Mouse (Mus musculus) heart, adult 2 months (tissue): ENCODE results near the gene Apom. TPM values are rescaled to one million over a fixed set of nuclear protein-coding genes. Genes with fewer than 3 reads are reported as not detected.
A peak's percentile ranks its signal among the peaks of the same experiment; 100 is the strongest.

Experiments used
- DNase-seq, 2 experiments: peaks; one replicate each; pipeline ENCODE4 v3.0.0; 2021
- H3K27ac ChIP-seq: fragments of 200-600 bp; 2 replicates; pipeline ENCODE4 v1.8.1; 2022
- H3K27me3 ChIP-seq: fragments of 200-500 bp; 2 replicates; pipeline ENCODE4 v1.6.1; 2012; ENCODE audit warnings: mild to moderate bottlenecking, low read length, inconsistent platforms, mixed read lengths; ENCODE audit not compliant: control insufficient read depth, insufficient read depth
- H3K36me3 ChIP-seq: fragments of 200-500 bp; 2 replicates; pipeline ENCODE4 v1.6.1; 2012; ENCODE audit warnings: low read length, inconsistent platforms; ENCODE audit not compliant: control insufficient read depth, insufficient read depth
- H3K4me1 ChIP-seq: fragments of 200-500 bp; 2 replicates; pipeline ENCODE4 v1.6.1; 2011; ENCODE audit warnings: low read length; ENCODE audit not compliant: control insufficient read depth, insufficient read depth
- H3K4me3 ChIP-seq: fragments of 200-600 bp; 2 replicates; pipeline ENCODE4 v1.8.1; 2022
- H3K79me2 ChIP-seq: fragments of 200-500 bp; replicated peaks from 2 replicates; pipeline ENCODE4 v1.6.1; 2012; ENCODE audit warnings: mild to moderate bottlenecking, inconsistent platforms, low read length, moderate library complexity, mixed read lengths; ENCODE audit not compliant: control insufficient read depth, insufficient read depth
- H3K9ac ChIP-seq: fragments of 200-500 bp; 2 replicates; pipeline ENCODE4 v1.6.1; 2012; ENCODE audit warnings: low read depth, mild to moderate bottlenecking, control low read depth, inconsistent platforms, low read length, mixed read lengths
- CTCF ChIP-seq: fragments of 200-600 bp; IDR thresholded peaks from 2 replicates; pipeline ENCODE4 v1.8.1; 2022; ENCODE audit warnings: antibody characterized with exemption, mild to moderate bottlenecking, moderate library complexity
- EP300 ChIP-seq: fragments of 200-500 bp; IDR thresholded peaks from 2 replicates; pipeline ENCODE4 v1.6.1; 2011; ENCODE audit warnings: low read depth, low read length, control low read depth; ENCODE audit not compliant: insufficient read depth
- POLR2A ChIP-seq: fragments of 200-500 bp; IDR thresholded peaks from 2 replicates; pipeline ENCODE4 v1.6.1; 2011; ENCODE audit warnings: mild to moderate bottlenecking, low read depth, low read length, control low read depth; ENCODE audit not compliant: insufficient read depth
- WGBS: fragments of 180-500 bp; shearing (Covaris S2); methylation state at CpG from one replicate; pipeline ENCODE4 v1.1.7; 2018; 5-methylcytosine and 5-hydroxymethylcytosine counted together
- intact Hi-C: fragments of 180-260 bp; cut with DNase I; formaldehyde crosslinking; loops from one replicate; pipeline ENCODE4 v1.15.1; 2025
- polyA plus RNA-seq: library from polyadenylated mRNA; depleted of rRNA; stranded (reverse); fragments of >200 nt; gene quantifications from 2 replicates; pipeline ENCODE4 v1.2.3, GENCODE M21; 2012; rRNA removed
- total RNA-seq, 2 experiments: library from RNA; stranded (reverse); gene quantifications; 2 replicates each; pipeline ENCODE4 v1.2.3; 2021

The Apom gene
- total and polyA plus RNA-seq, 3 experiments: not detected

- H3K4me1 ChIP-seq: peaks cover 3% of the 10 kb centered on the region; the same call in 1 of the 2 replicates
- no peak overlapping the region for H3K9ac ChIP-seq
- 49% methylated on average over 3 of the region's 3 CpGs for WGBS
- DNase-seq: no peak
- no peak overlapping the region for H3K27ac ChIP-seq
- H3K4me3 ChIP-seq: no peak overlapping the region
- no peaks in the 10 kb centered on the region for H3K36me3 ChIP-seq
- no peaks in the 10 kb centered on the region for H3K27me3 ChIP-seq
- TF ChIP-seq EP300 (no peak), POLR2A (no peak), CTCF (no peak)
- intact Hi-C loops: no loop called here
- H3K79me2 ChIP-seq: no peaks in the 10 kb centered on the region
These were observed 47.8 kb downstream of the Apom start for GRCm38 (mm10) chr17:35083929-35084497.

GRCm38 (mm10) chr17:35082841-35083576, 48.8 kb downstream of the Apom start:
- DNase-seq: no peak
- no peak for TF ChIP-seq CTCF
- TF ChIP-seq POLR2A: no peak
- no peak for TF ChIP-seq EP300
- intact Hi-C loops: no loop called here
- Histone ChIP-seq H3K9ac (no peak overlapping the region), H3K4me1 (peaks cover 3% of the 10 kb centered on the region; the same call in 1 of the 2 replicates), H3K27ac (no peak overlapping the region), H3K27me3 (no peaks in the 10 kb centered on the region), H3K4me3 (no peak overlapping the region), H3K79me2 (no peaks in the 10 kb centered on the region), H3K36me3 (no peaks in the 10 kb centered on the region)
- WGBS: 90% methylated on average over 16 of the region's 16 CpGs

- Histone ChIP-seq H3K27ac (no peak overlapping the region), H3K4me1 (peaks cover 8% of the 10 kb centered on the region), H3K79me2 (no peaks in the 10 kb centered on the region), H3K4me3 (no peak overlapping the region), H3K9ac (no peak overlapping the region), H3K36me3 (no peaks in the 10 kb centered on the region), H3K27me3 (no peaks in the 10 kb centered on the region)
- no peak for TF ChIP-seq CTCF
- TF ChIP-seq EP300: no peak
- no peak for TF ChIP-seq POLR2A
- WGBS: 93% methylated on average over 4 of the region's 4 CpGs
- no peak for DNase-seq
- intact Hi-C loops: no loop called here
These were observed 51.1 kb downstream of the Apom start for GRCm38 (mm10) chr17:35080710-35081109.

DNA sequence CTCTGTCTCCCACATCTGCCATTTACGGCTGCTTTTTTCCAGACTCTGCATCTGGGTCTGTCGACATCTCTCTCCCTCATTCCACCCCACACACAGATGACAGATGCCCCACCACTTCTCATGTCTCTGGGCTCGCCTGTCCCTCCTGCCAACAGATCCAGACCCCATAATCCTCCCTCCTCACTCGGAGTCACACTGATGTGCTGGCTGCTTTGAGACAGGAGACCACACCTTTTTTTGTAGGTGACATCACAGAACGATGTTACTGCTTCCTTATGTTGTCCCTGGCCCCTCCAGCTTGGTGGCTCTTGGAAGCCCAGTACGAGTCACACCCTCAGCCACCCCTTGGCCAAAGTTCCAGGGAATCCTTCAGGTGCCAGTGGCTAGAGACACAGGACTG, 51.6 kb downstream of the Apom start:
- 35% methylated on average over 6 of the region's 6 CpGs for WGBS
- no peak overlapping the region for H3K4me3 ChIP-seq
- intact Hi-C loops: no loop called here
- no peaks in the 10 kb centered on the region for H3K36me3 ChIP-seq
- no peak overlapping the region for H3K9ac ChIP-seq
- no peak for DNase-seq
- peaks cover 8% of the 10 kb centered on the region for H3K4me1 ChIP-seq
- TF ChIP-seq EP300: no peak
- TF ChIP-seq CTCF: no peak
- TF ChIP-seq POLR2A: no peak
- H3K27me3 ChIP-seq: no peaks in the 10 kb centered on the region
- H3K27ac ChIP-seq: no peak overlapping the region
- H3K79me2 ChIP-seq: no peaks in the 10 kb centered on the region

DNA sequence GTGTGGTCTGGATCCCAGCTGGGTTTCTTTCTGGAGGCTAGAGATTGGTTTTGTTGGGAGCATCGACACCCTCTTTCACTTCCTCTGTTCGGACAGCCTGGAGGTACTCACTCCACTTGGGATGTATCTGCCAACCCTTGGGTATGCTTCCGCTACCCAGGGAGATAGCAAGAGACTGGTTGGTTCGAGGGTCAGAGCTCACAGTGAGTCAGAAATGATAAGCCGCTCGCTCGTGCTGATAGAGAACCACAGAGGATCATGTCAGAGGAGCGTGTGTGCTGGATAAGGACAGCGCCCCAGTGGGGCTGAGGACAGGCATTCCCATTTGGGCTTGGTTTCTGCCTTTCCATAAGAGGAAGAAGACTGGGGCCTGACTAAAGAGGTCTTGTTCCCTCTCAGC, 52.1 kb downstream of the Apom start:
- intact Hi-C loops: no loop called here
- Histone ChIP-seq H3K9ac (no peak overlapping the region), H3K79me2 (no peaks in the 10 kb centered on the region), H3K27me3 (no peaks in the 10 kb centered on the region), H3K4me3 (no peak overlapping the region), H3K4me1 (peaks cover 8% of the 10 kb centered on the region), H3K36me3 (no peaks in the 10 kb centered on the region), H3K27ac (no peak overlapping the region)
- TF ChIP-seq CTCF (peak; percentile 8; the same call in 1 of the 2 replicates), EP300 (no peak)
- DNase-seq: peak in 1 of 2 experiments; percentile 26
- WGBS: 11% methylated on average over 9 of the region's 9 CpGs

Other genes with a start within 250 kb of the Apom start
Only the 30 nearest of the 41 such genes appear.
- gene Lsm2, start 150.2 kb downstream of the Apom start, total RNA-seq: 10 to 100 TPM; 17.3 to 21.3 TPM
- 50.7 and 58.0 TPM in 2 replicates for gene Lsm2, start 150.2 kb downstream of the Apom start, polyA plus RNA-seq
- 10 to 100 TPM; 27.0 to 28.5 TPM for gene Vars, start 131.1 kb downstream of the Apom start, total RNA-seq
- 32.7 and 39.2 TPM in 2 replicates for gene Vars, start 131.1 kb downstream of the Apom start, polyA plus RNA-seq
- gene Vwa7, start 115.5 kb downstream of the Apom start, total RNA-seq: 10 to 100 TPM; 10.0 to 10.9 TPM
- 7.5 and 10.2 TPM in 2 replicates for gene Vwa7, start 115.5 kb downstream of the Apom start, polyA plus RNA-seq
- gene Sapcd1, start 104.0 kb downstream of the Apom start, total RNA-seq: not detected
- 0.20 and 0.67 TPM in 2 replicates for gene Sapcd1, start 104.0 kb downstream of the Apom start, polyA plus RNA-seq
- gene Msh5, start 85.3 kb downstream of the Apom start, total RNA-seq: under 1 TPM; 0.23 to 0.29 TPM
- 1.00 and 1.2 TPM in 2 replicates for gene Msh5, start 85.3 kb downstream of the Apom start, polyA plus RNA-seq
- 10 to 100 TPM; 32.5 to 33.1 TPM for gene Clic1, start 82.1 kb downstream of the Apom start, total RNA-seq
- gene Clic1, start 82.1 kb downstream of the Apom start, polyA plus RNA-seq: 44.4 and 51.6 TPM in 2 replicates
- 10 to 100 TPM; 20.0 to 20.5 TPM for gene Ddah2, start 73.0 kb downstream of the Apom start, total RNA-seq
- 31.4 and 40.8 TPM in 2 replicates for gene Ddah2, start 73.0 kb downstream of the Apom start, polyA plus RNA-seq
- under 1 TPM; 0.34 to 0.55 TPM for gene Ly6g6c, start 66.7 kb downstream of the Apom start, total RNA-seq
- 0.23 and 0.64 TPM in 2 replicates for gene Ly6g6c, start 66.7 kb downstream of the Apom start, polyA plus RNA-seq
- 1 to 10 TPM in 1 of 2 experiments, under 1 TPM in 1; 0.31 to 2.4 TPM for gene Mpig6b, start 65.9 kb downstream of the Apom start, total RNA-seq
- 0.32 and 1.4 TPM in 2 replicates for gene Mpig6b, start 65.9 kb downstream of the Apom start, polyA plus RNA-seq
- not detected for gene Ly6g6e, start 55.1 kb downstream of the Apom start, total RNA-seq
- gene Ly6g6e, start 55.1 kb downstream of the Apom start, polyA plus RNA-seq: 0.41 TPM in 1 of 2 replicates, not detected in the other
- under 1 TPM in 1 of 2 experiments, not detected in 1; 0.61 TPM for gene Ly6g6d, start 54.0 kb downstream of the Apom start, total RNA-seq
- gene Ly6g6d, start 54.0 kb downstream of the Apom start, polyA plus RNA-seq: 1.3 and 1.6 TPM in 2 replicates
- gene Ly6g6f, start 46.4 kb downstream of the Apom start, total RNA-seq: not detected
- gene Ly6g6f, start 46.4 kb downstream of the Apom start, polyA plus RNA-seq: 0.27 TPM in 1 of 2 replicates, not detected in the other
- gene Abhd16a, start 42.8 kb downstream of the Apom start, total RNA-seq: 10 to 100 TPM; 53.2 to 62.5 TPM
- gene Abhd16a, start 42.8 kb downstream of the Apom start, polyA plus RNA-seq: 95.7 and 98.2 TPM in 2 replicates
- not detected for gene Ly6g5c, start 23.8 kb downstream of the Apom start, total RNA-seq
- not detected in 2 replicates for gene Ly6g5c, start 23.8 kb downstream of the Apom start, polyA plus RNA-seq
- under 1 TPM in 1 of 2 experiments, not detected in 1; 0.36 TPM for gene Ly6g5b, start 16.6 kb downstream of the Apom start, total RNA-seq
- 0.23 and 0.35 TPM in 2 replicates for gene Ly6g5b, start 16.6 kb downstream of the Apom start, polyA plus RNA-seq
- 1 to 10 TPM; 6.8 to 8.5 TPM for gene Gpank1, start 10.6 kb downstream of the Apom start, total RNA-seq
- gene Gpank1, start 10.6 kb downstream of the Apom start, polyA plus RNA-seq: 9.5 TPM in 2 replicates
- gene Csnk2b, start 10.0 kb downstream of the Apom start, total RNA-seq: 100 to 1,000 TPM; 149 to 170 TPM
- 297 and 301 TPM in 2 replicates for gene Csnk2b, start 10.0 kb downstream of the Apom start, polyA plus RNA-seq
- gene D17H6S53E, start 5.7 kb downstream of the Apom start, total RNA-seq: 10 to 100 TPM; 30.2 to 31.3 TPM
- 7.7 and 11.8 TPM in 2 replicates for gene D17H6S53E, start 5.7 kb downstream of the Apom start, polyA plus RNA-seq
- 100 to 1,000 TPM; 216 to 252 TPM for gene Bag6, start 3.1 kb upstream of the Apom start, total RNA-seq
- 140 and 150 TPM in 2 replicates for gene Bag6, start 3.1 kb upstream of the Apom start, polyA plus RNA-seq
- 100 to 1,000 TPM; 132 to 139 TPM for gene Prrc2a, start 32.8 kb upstream of the Apom start, total RNA-seq
- gene Prrc2a, start 32.8 kb upstream of the Apom start, polyA plus RNA-seq: 183 and 197 TPM in 2 replicates
- 1 to 10 TPM; 2.9 to 3.9 TPM for gene Aif1, start 44.0 kb upstream of the Apom start, total RNA-seq
- 1.5 and 2.0 TPM in 2 replicates for gene Aif1, start 44.0 kb upstream of the Apom start, polyA plus RNA-seq
- 1 to 10 TPM; 4.1 to 4.5 TPM for gene Lst1, start 56.4 kb upstream of the Apom start, total RNA-seq
- 7.2 and 11.3 TPM in 2 replicates for gene Lst1, start 56.4 kb upstream of the Apom start, polyA plus RNA-seq
- 1 to 10 TPM; 1.3 TPM for gene Ltb, start 62.4 kb upstream of the Apom start, total RNA-seq
- 2.0 and 5.2 TPM in 2 replicates for gene Ltb, start 62.4 kb upstream of the Apom start, polyA plus RNA-seq
- gene Tnf, start 70.0 kb upstream of the Apom start, total RNA-seq: under 1 TPM in 1 of 2 experiments, not detected in 1; 0.34 TPM
- gene Tnf, start 70.0 kb upstream of the Apom start, polyA plus RNA-seq: 0.38 and 0.80 TPM in 2 replicates
- gene Lta, start 73.3 kb upstream of the Apom start, total RNA-seq: under 1 TPM in 1 of 2 experiments, not detected in 1; 0.23 TPM
- 0.12 TPM in 1 of 2 replicates, not detected in the other for gene Lta, start 73.3 kb upstream of the Apom start, polyA plus RNA-seq
- gene Gm16181, start 88.8 kb upstream of the Apom start, total RNA-seq: not detected
- gene Gm16181, start 88.8 kb upstream of the Apom start, polyA plus RNA-seq: 2.1 and 3.2 TPM in 2 replicates
- gene Atp6v1g2, start 101.6 kb upstream of the Apom start, total RNA-seq: 1 to 10 TPM; 3.0 to 3.2 TPM
- gene Atp6v1g2, start 101.6 kb upstream of the Apom start, polyA plus RNA-seq: 6.4 and 10.1 TPM in 2 replicates
- gene Nfkbil1, start 103.7 kb upstream of the Apom start, total RNA-seq: 1 to 10 TPM; 6.5 to 8.2 TPM
- 3.9 and 5.0 TPM in 2 replicates for gene Nfkbil1, start 103.7 kb upstream of the Apom start, polyA plus RNA-seq
- gene Ddx39b, start 109.7 kb upstream of the Apom start, total RNA-seq: 10 to 100 TPM; 82.3 to 83.4 TPM
- 148 and 178 TPM in 2 replicates for gene Ddx39b, start 109.7 kb upstream of the Apom start, polyA plus RNA-seq
- gene H2-D1, start 130.7 kb upstream of the Apom start, total RNA-seq: 100 to 1,000 TPM; 105 to 131 TPM
- gene H2-D1, start 130.7 kb upstream of the Apom start, polyA plus RNA-seq: 222 and 286 TPM in 2 replicates